Mouse (Mus musculus) cortical plate, adult 2 months (tissue): ENCODE data around the gene Akap8. TPM values are rescaled to one million over a fixed set of nuclear protein-coding genes. Genes with fewer than 3 reads are reported as not detected.

ENCODE experiments used
- H3K27ac ChIP-seq: fragments of 200-500 bp; 2 replicates; pipeline ENCODE4 v1.5.1; 2012; ENCODE audit warnings: low read length, control low read depth, inconsistent platforms; ENCODE audit not compliant: insufficient read depth
- H3K4me1 ChIP-seq: fragments of 200-500 bp; 2 replicates; pipeline ENCODE4 v1.6.1; 2011; ENCODE audit warnings: low read length; ENCODE audit not compliant: control insufficient read depth, insufficient read depth
- H3K4me3 ChIP-seq: fragments of 200-500 bp; 2 replicates; pipeline ENCODE4 v1.5.1; 2011; ENCODE audit warnings: mild to moderate bottlenecking, low read length, control low read depth; ENCODE audit not compliant: insufficient read depth
- CTCF ChIP-seq: fragments of 200-500 bp; IDR thresholded peaks from 2 replicates; pipeline ENCODE4 v1.5.1; 2011; ENCODE audit warnings: mild to moderate bottlenecking, control low read depth, low read length; ENCODE audit not compliant: insufficient read depth; ENCODE audit errors: extremely low read depth
- POLR2A ChIP-seq: fragments of 200-500 bp; IDR thresholded peaks from 2 replicates; pipeline ENCODE4 v1.6.1; 2011; ENCODE audit warnings: mild to moderate bottlenecking, low read length, control low read depth; ENCODE audit not compliant: insufficient read depth; ENCODE audit errors: extremely low read depth
- polyA plus RNA-seq: library from polyadenylated mRNA; depleted of rRNA; stranded (reverse); fragments of >200 nt; gene quantifications from 2 replicates; pipeline ENCODE4 v1.2.3, GENCODE M21; 2012

Akap8 gene
- polyA plus RNA-seq, 1 experiment: 87.3 TPM

DNA sequence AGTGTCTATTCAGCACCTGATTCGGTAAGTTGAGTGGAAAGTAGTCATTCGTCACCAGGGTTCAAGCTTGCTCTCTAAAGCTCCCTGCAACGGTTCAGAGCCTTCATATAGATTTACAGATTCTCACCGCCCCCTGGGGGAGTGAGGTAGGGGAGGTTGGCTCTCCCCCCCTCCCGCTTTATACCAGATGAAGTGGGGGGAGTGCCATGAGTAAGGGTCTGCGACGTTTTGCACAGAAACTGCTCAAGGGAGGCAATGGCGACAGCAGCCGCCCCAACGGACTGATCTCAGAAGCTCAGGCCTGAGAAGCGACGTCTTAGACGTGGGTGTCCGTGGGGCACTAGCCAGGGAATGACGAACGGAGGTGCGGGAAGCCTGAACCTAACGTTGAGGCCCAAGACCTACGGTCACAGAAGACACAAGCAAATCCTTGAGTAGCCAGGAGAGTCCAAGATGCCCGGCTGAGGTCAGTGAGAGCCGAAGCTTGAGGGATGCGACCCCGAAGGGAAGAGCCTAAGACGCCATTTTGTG is 28.9 kb upstream of the Akap8 start:
- H3K4me3 ChIP-seq: peak overlapping the region; percentile 89
- peaks cover 4% of the 10 kb centered on the region; the same call in 1 of the 2 replicates for H3K4me1 ChIP-seq
- peak overlapping the region; percentile 80 for H3K27ac ChIP-seq
- no peak for TF ChIP-seq POLR2A
- TF ChIP-seq CTCF: no peak

GRCm38 (mm10) chr17:32349037-32349732 is 28.1 kb upstream of the Akap8 start:
- Histone ChIP-seq H3K4me3 (peak overlapping the region; percentile 89), H3K27ac (no peak overlapping the region), H3K4me1 (peaks cover 4% of the 10 kb centered on the region; the same call in 1 of the 2 replicates)
- TF ChIP-seq POLR2A (0 out of 2 replicates have a peak, but pooled peaks have one; percentile 59), CTCF (peak; percentile 76)

DNA sequence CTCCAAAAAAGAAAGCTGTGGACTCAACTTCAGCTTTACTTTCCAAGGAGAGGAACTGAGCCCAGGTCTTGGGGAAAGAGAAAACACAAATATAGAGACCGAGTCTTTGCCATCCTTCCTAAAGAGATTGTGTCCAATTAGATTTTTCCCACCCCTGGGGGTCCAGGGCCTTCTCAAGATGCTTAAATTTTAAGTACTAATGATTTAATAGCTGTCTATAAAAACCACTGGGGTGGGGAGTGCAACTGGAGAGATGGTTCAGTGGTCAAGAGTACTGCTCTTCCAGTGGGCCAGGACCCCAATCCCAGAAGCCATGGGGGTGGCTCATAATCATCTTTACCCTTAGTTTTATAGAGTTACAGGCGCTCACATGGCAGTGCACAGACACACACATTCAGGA is 27.4 kb upstream of the Akap8 start:
- H3K4me3 ChIP-seq: peak overlapping the region; percentile 89; the same call in 1 of the 2 replicates
- TF ChIP-seq POLR2A (no peak), CTCF (no peak)
- H3K27ac ChIP-seq: no peak overlapping the region
- peaks cover 4% of the 10 kb centered on the region; the same call in 1 of the 2 replicates for H3K4me1 ChIP-seq

GRCm38 (mm10) chr17:32341102-32341501 is 20.1 kb upstream of the Akap8 start:
- H3K27ac ChIP-seq: no peak overlapping the region; the same call in 1 of the 2 replicates
- TF ChIP-seq POLR2A: no peak
- TF ChIP-seq CTCF: no peak
- H3K4me3 ChIP-seq: no peak overlapping the region
- peaks cover 1% of the 10 kb centered on the region; the same call in 1 of the 2 replicates for H3K4me1 ChIP-seq

- no peak overlapping the region for H3K4me3 ChIP-seq
- H3K4me1 ChIP-seq: peaks cover 1% of the 10 kb centered on the region; the same call in 1 of the 2 replicates
- H3K27ac ChIP-seq: no peak overlapping the region
- no peak for TF ChIP-seq POLR2A
- no peak for TF ChIP-seq CTCF
Observed at GRCm38 (mm10) chr17:32340110-32340509, 19.1 kb upstream of the Akap8 start.

GRCm38 (mm10) chr17:32335869-32336268 is 14.8 kb upstream of the Akap8 start:
- peaks cover 1% of the 10 kb centered on the region; the same call in 1 of the 2 replicates for H3K4me1 ChIP-seq
- TF ChIP-seq CTCF (no peak), POLR2A (no peak)
- no peak overlapping the region for H3K4me3 ChIP-seq
- H3K27ac ChIP-seq: no peak overlapping the region

GRCm38 (mm10) chr17:32334921-32335320 is 13.9 kb upstream of the Akap8 start:
- Histone ChIP-seq H3K27ac (no peak overlapping the region), H3K4me1 (peaks cover 1% of the 10 kb centered on the region; the same call in 1 of the 2 replicates), H3K4me3 (no peak overlapping the region)
- TF ChIP-seq CTCF (no peak), POLR2A (no peak)

DNA sequence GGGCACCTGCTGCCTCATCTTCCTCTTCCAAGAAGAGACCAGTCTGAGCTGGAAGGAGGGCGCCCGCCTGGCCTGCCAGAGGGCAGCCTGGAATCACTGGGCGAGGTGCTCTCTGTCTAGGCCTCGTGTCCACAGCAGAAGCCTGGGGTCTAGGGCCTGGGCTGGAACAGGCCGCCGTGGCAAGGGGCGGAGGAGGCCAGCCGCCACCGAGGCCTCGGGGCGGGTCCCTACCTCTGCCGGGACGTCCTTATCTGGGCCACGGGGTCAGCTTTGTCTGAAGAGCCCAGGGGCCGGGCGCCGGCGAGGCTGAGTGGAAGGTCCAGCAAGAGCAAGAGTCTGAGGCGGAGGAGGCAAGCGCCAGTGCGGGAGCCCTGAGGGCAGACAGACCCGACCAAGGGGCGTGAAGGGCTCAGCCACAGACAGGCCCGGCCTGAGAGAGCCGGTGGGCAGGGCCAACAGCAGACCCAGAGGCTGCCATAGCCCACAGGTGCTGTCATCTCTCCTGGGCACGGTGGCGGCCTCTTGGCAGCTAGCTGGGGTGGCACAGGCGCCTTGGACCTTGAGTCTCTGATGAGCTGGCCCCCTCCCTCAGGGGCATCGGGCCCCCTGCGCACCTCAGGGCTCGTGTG is 12.8 kb upstream of the Akap8 start:
- Histone ChIP-seq H3K27ac (no peak overlapping the region), H3K4me3 (no peak overlapping the region), H3K4me1 (0 out of 2 replicates have a peak, but pooled peaks cover 1% of the 10 kb centered on the region)
- TF ChIP-seq POLR2A (no peak), CTCF (no peak)

- no peaks in the 10 kb centered on the region for H3K4me1 ChIP-seq
- H3K4me3 ChIP-seq: no peak overlapping the region
- no peak for TF ChIP-seq POLR2A
- TF ChIP-seq CTCF: no peak
Observed at GRCm38 (mm10) chr17:32327501-32327900, 6.5 kb upstream of the Akap8 start.

GRCm38 (mm10) chr17:32322809-32323208 is 1.8 kb upstream of the Akap8 start:
- Histone ChIP-seq H3K27ac (no peak overlapping the region), H3K4me3 (no peak overlapping the region), H3K4me1 (peaks cover 1% of the 10 kb centered on the region; the same call in 1 of the 2 replicates)
- no peak for TF ChIP-seq CTCF
- TF ChIP-seq POLR2A: no peak

More at GRCm38 (mm10) chr17:32327501-32327900, 6.5 kb upstream of the Akap8 start:
- H3K27ac ChIP-seq: no peak overlapping the region
